8 mouse cellular contexts compared by ENCODE assay signal in genomic region chr13:21322509-21323375, GRCm38 (mm10). TPM values are rescaled to one million over a fixed set of nuclear protein-coding genes. Genes with fewer than 3 reads are reported as not detected.
DNase-seq lines count a peak whose midpoint lies in the region; ATAC-seq and TF ChIP-seq lines count a peak whose summit lies in the region.

No protein-coding gene starts in this region.

- H3K4me3 ChIP-seq in heart, embryonic 13.5 days = peak overlapping the region; percentile 48
- H3K4me3 ChIP-seq in liver, embryonic 16.5 days (ENCODE audit: low read depth, low read length) = no peak overlapping the region; the same call in 1 of the 2 replicates
- no peak overlapping the region for H3K4me3 ChIP-seq in stomach, postnatal 0 days (ENCODE audit: low read depth, low read length)

- H3K4me1 ChIP-seq in heart, embryonic 13.5 days = peaks cover 8% of the 10 kb centered on the region
- H3K4me1 ChIP-seq in liver, embryonic 16.5 days (ENCODE audit: control insufficient read depth, low read depth, low read length) = peaks cover 11% of the 10 kb centered on the region
- H3K4me1 ChIP-seq in stomach, postnatal 0 days (replicated peaks; ENCODE audit: control insufficient read depth, insufficient read depth) = no peaks in the 10 kb centered on the region

- intact Hi-C loops in heart, postnatal 14 days (cut with DNase I) = loop anchor here (10.0 kb wide), 1 partner anchor 1018 kb away; no protein-coding TSS in a partner anchor

- H3K27ac ChIP-seq in heart, embryonic 13.5 days (replicated peaks) = no peak overlapping the region
- no peak overlapping the region for H3K27ac ChIP-seq in liver, embryonic 16.5 days (ENCODE audit: low read length)
- no peak overlapping the region for H3K27ac ChIP-seq in stomach, postnatal 0 days (replicated peaks)

- TF ChIP-seq CTCF in stomach, postnatal 0 days (IDR thresholded peaks at IDR 0.05; ENCODE audit: low read depth) = no peak

- H3K4me2 ChIP-seq in heart, embryonic 13.5 days = peak overlapping the region; percentile 65
- H3K4me2 ChIP-seq in liver, embryonic 16.5 days (ENCODE audit: low read depth, low read length) = peak overlapping the region; percentile 41
- H3K4me2 ChIP-seq in stomach, postnatal 0 days (replicated peaks; ENCODE audit: low read depth) = 0 out of 2 replicates have a peak overlapping the region, but pooled peaks have one; percentile 11

- H3K9me3 ChIP-seq in heart, embryonic 13.5 days = no peaks in the 10 kb centered on the region
- no peaks in the 10 kb centered on the region for H3K9me3 ChIP-seq in liver, embryonic 16.5 days (replicated peaks; ENCODE audit: control insufficient read depth, low read length)
- H3K9me3 ChIP-seq in stomach, postnatal 0 days (ENCODE audit: control insufficient read depth, low read length) = no peaks in the 10 kb centered on the region

- H3K27me3 ChIP-seq in heart, embryonic 13.5 days (replicated peaks) = peaks cover 2% of the 10 kb centered on the region; the same call in 1 of the 2 replicates
- H3K27me3 ChIP-seq in liver, embryonic 16.5 days (ENCODE audit: control insufficient read depth, insufficient read depth, low read depth, low read length) = peaks cover 15% of the 10 kb centered on the region
- no peaks in the 10 kb centered on the region; the same call in 1 of the 2 replicates for H3K27me3 ChIP-seq in stomach, postnatal 0 days (ENCODE audit: control insufficient read depth, insufficient read depth, low read length)

- ATAC-seq in heart, embryonic 13.5 days (ENCODE audit: extremely low read depth, insufficient number of reproducible peaks, low FRiP score, low TSS enrichment) = no peak
- ATAC-seq in liver, embryonic 16.5 days (ENCODE audit: low read depth) = no peak
- no peak for ATAC-seq in stomach, postnatal 0 days (ENCODE audit: low FRiP score, low TSS enrichment)

- H3K36me3 ChIP-seq in heart, embryonic 13.5 days = no peaks in the 10 kb centered on the region
- no peaks in the 10 kb centered on the region for H3K36me3 ChIP-seq in liver, embryonic 16.5 days (ENCODE audit: control insufficient read depth, insufficient read depth)
- no peaks in the 10 kb centered on the region for H3K36me3 ChIP-seq in stomach, postnatal 0 days (ENCODE audit: control insufficient read depth, insufficient read depth, low read length)

- 15% methylated on average over 18 of the region's 18 CpGs for WGBS in heart, embryonic 13.5 days
- WGBS in liver, embryonic 16.5 days (ENCODE audit: insufficient replicate concordance) = 12% methylated on average over 18 of the region's 18 CpGs
- 17% methylated on average over 18 of the region's 18 CpGs for WGBS in stomach, postnatal 0 days

- TF ChIP-seq EP300 in stomach, postnatal 0 days (optimal IDR thresholded peaks at IDR 0.05) = no peak

- DNase-seq in heart, postnatal 14 days = no peak
- DNase-seq in ZHBTc4 (ENCODE audit: low read depth, low spot score) = peak; percentile 72
- DNase-seq in fibroblast of lung, adult 2 months (ENCODE audit: low read depth) = peak; percentile 10
- DNase-seq in kidney, postnatal 4 days = peak; percentile 31 to 37
- no peak for DNase-seq in stomach, postnatal 0 days (ENCODE audit: low spot score)
- no peak for DNase-seq in spleen, postnatal 36 days (ENCODE audit: low spot score in 2 of 2)

- H3K9ac ChIP-seq in heart, embryonic 13.5 days = peak overlapping the region; percentile 71
- H3K9ac ChIP-seq in liver, embryonic 16.5 days (ENCODE audit: low read depth, low read length) = no peak overlapping the region
- H3K9ac ChIP-seq in stomach, postnatal 0 days (ENCODE audit: low read length) = no peak overlapping the region

RNA-seq across cellular contexts. Expression of gene Gpx6, which starts 10.8 kb away (rescaled TPM):
- not detected in 2 replicates for polyA plus RNA-seq in heart, embryonic 13.5 days (2015; fragmentation: Nextera tagmentation; extraction: Ambion mirVana)
- total RNA-seq in heart, postnatal 14 days (2021) = not detected
- not detected in 2 replicates for polyA plus RNA-seq in liver, embryonic 16.5 days (2015; fragmentation: Nextera tagmentation; extraction: Ambion mirVana)
- 0.07 TPM in 1 of 2 replicates, not detected in the other for polyA plus RNA-seq in stomach, postnatal 0 days (2015; fragmentation: Nextera tagmentation; extraction: Ambion mirVana)

RNA-seq across cellular contexts. Expression of gene Olfr1367, which starts 24.0 kb away (rescaled TPM):
- not detected in 2 replicates for polyA plus RNA-seq in heart, embryonic 13.5 days (2015; fragmentation: Nextera tagmentation; extraction: Ambion mirVana)
- total RNA-seq in heart, postnatal 14 days (2021) = not detected
- polyA plus RNA-seq in liver, embryonic 16.5 days (2015; fragmentation: Nextera tagmentation; extraction: Ambion mirVana) = not detected in 2 replicates
- polyA plus RNA-seq in stomach, postnatal 0 days (2015; fragmentation: Nextera tagmentation; extraction: Ambion mirVana) = not detected in 2 replicates

RNA-seq across cellular contexts. Expression of gene Gpx5, which starts 30.2 kb away (rescaled TPM):
- polyA plus RNA-seq in heart, embryonic 13.5 days (2015; fragmentation: Nextera tagmentation; extraction: Ambion mirVana) = not detected in 2 replicates
- not detected for total RNA-seq in heart, postnatal 14 days (2021)
- polyA plus RNA-seq in liver, embryonic 16.5 days (2015; fragmentation: Nextera tagmentation; extraction: Ambion mirVana) = not detected in 2 replicates
- 0.06 TPM in 1 of 2 replicates, not detected in the other for polyA plus RNA-seq in stomach, postnatal 0 days (2015; fragmentation: Nextera tagmentation; extraction: Ambion mirVana)

RNA-seq across cellular contexts. Expression of gene Zscan12, which starts 39.9 kb away (rescaled TPM):
- 7.1 and 7.7 TPM in 2 replicates for polyA plus RNA-seq in heart, embryonic 13.5 days (2015; fragmentation: Nextera tagmentation; extraction: Ambion mirVana)
- 1 to 10 TPM; 4.6 to 4.9 TPM for total RNA-seq in heart, postnatal 14 days (2021)
- polyA plus RNA-seq in liver, embryonic 16.5 days (2015; fragmentation: Nextera tagmentation; extraction: Ambion mirVana) = 2.7 and 2.9 TPM in 2 replicates
- 4.3 and 4.6 TPM in 2 replicates for polyA plus RNA-seq in stomach, postnatal 0 days (2015; fragmentation: Nextera tagmentation; extraction: Ambion mirVana)

Comparison
In these comparisons a context has a peak if more than half of its experiments do, and no peak if none do; other contexts are left out.
1. H3K4me2 ChIP-seq: peak in every context shown above with its lines; median percentile 65 in heart, embryonic 13.5 days; 41 in liver, embryonic 16.5 days; 11 in stomach, postnatal 0 days.
2. DNase-seq: peak in ZHBTc4 (single experiment), fibroblast of lung, adult 2 months (single experiment) and kidney, postnatal 4 days (2 of 2); none in heart, postnatal 14 days (0 of 2), stomach, postnatal 0 days (single experiment) and spleen, postnatal 36 days (0 of 2).